Mouse (Mus musculus) liver, postnatal 0 days (tissue): Measurements from ENCODE around the gene Ip6k1.

Experiments used
- CTCF ChIP-seq: sonication (generic); IDR thresholded peaks from 2 replicates; pipeline ENCODE4 v1.5.1; 2016; ENCODE audit warnings: antibody characterized with exemption, low read depth
- EP300 ChIP-seq: IDR thresholded peaks from 2 replicates; pipeline ENCODE4 v1.6.1; 2016; ENCODE audit warnings: antibody characterized with exemption, low read depth, mild to moderate bottlenecking

- TF ChIP-seq CTCF (no peak), EP300 (no peak)
These were observed 66.7 kb downstream of the Ip6k1 start for GRCm38 (mm10) chr9:108069007-108069406.
